Mouse (Mus musculus) heart, embryonic 10.5 days (tissue): ENCODE data around the gene Inafm1. TPM values are rescaled to one million over a fixed set of nuclear protein-coding genes. Genes with fewer than 3 reads are reported as not detected.
A peak's percentile ranks its signal among the peaks of the same experiment; 100 is the strongest.
"Not testable (repeated sequence)": the region's sequence is repeated elsewhere in the genome, so short reads cannot be mapped to it uniquely, and the experiment has no call there.

ENCODE experiments used
- DNase-seq: peaks from one replicate; pipeline ENCODE4 v3.0.0-alpha.2; 2017; ENCODE audit warnings: low spot score
- H3K27ac ChIP-seq: fragments of 300-500 bp; sonication (generic); 2 replicates; pipeline ENCODE4 v1.5.1; 2016; ENCODE audit warnings: mild to moderate bottlenecking
- H3K27me3 ChIP-seq: fragments of 300-500 bp; sonication (generic); 2 replicates; pipeline ENCODE4 v1.6.1; 2016; ENCODE audit warnings: mild to moderate bottlenecking; ENCODE audit not compliant: poor library complexity, insufficient read depth, severe bottlenecking
- H3K36me3 ChIP-seq: fragments of 300-500 bp; sonication (generic); 2 replicates; pipeline ENCODE4 v1.6.1; 2016; ENCODE audit warnings: mild to moderate bottlenecking, moderate library complexity
- H3K4me1 ChIP-seq: fragments of 300-500 bp; sonication (generic); 2 replicates; pipeline ENCODE4 v1.6.1; 2016; ENCODE audit warnings: mild to moderate bottlenecking
- H3K4me3 ChIP-seq: fragments of 300-500 bp; sonication (generic); 2 replicates; pipeline ENCODE4 v1.5.1; 2016; ENCODE audit warnings: mild to moderate bottlenecking, moderate library complexity
- H3K9me3 ChIP-seq: fragments of 300-500 bp; sonication (generic); 2 replicates; pipeline ENCODE4 v1.6.1; 2016; ENCODE audit warnings: mild to moderate bottlenecking, moderate library complexity
- WGBS: fragments of 180-500 bp; shearing (Covaris S2); methylation state at CpG from one replicate; pipeline ENCODE4 v1.1.7; 2016; 5-methylcytosine and 5-hydroxymethylcytosine counted together
- polyA plus RNA-seq: library from polyadenylated mRNA; unstranded; fragments of >200 nt; fragmentation: Nextera tagmentation; extraction: Ambion mirVana; gene quantifications from 2 replicates; pipeline ENCODE4 v1.2.1, GENCODE M21; 2016

The Inafm1 gene
- polyA plus RNA-seq, 1 experiment from 2014 or later: 10.0 TPM

DNA sequence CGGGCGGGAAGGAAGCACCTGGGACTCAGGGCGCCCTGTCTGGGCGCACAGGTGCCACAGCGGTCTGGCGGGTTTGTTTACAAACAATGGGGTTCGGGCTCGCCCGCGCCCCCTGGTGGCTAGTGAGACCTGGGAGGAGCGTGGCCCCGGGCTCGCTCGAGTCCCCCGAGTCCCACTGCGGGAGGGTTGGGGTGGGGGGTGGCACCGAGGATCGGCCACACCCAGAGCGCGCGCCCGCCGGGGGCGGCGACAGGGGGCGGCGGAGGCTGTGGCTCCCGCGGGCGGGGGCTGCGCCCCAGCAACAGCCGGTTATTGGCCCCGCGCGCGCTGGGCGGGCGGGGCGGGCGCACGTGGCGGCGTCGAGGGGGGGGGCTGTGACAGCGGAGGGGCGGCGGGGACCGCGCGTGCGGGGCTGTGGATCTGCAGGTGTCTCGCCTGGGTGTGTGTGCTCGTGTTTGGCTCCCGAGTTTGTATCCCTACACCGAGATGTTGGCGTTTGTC, 36.7 kb upstream of the Inafm1 start:
- Histone ChIP-seq H3K4me1 (peaks cover 68% of the 10 kb centered on the region), H3K36me3 (no peaks in the 10 kb centered on the region), H3K27me3 (no peaks in the 10 kb centered on the region), H3K27ac (peak overlapping the region; percentile 98), H3K9me3 (no peaks in the 10 kb centered on the region), H3K4me3 (peak overlapping the region; percentile 94)
- WGBS: under 1% methylated on average over 53 of the region's 56 CpGs
- peak; percentile 91 for DNase-seq

DNA sequence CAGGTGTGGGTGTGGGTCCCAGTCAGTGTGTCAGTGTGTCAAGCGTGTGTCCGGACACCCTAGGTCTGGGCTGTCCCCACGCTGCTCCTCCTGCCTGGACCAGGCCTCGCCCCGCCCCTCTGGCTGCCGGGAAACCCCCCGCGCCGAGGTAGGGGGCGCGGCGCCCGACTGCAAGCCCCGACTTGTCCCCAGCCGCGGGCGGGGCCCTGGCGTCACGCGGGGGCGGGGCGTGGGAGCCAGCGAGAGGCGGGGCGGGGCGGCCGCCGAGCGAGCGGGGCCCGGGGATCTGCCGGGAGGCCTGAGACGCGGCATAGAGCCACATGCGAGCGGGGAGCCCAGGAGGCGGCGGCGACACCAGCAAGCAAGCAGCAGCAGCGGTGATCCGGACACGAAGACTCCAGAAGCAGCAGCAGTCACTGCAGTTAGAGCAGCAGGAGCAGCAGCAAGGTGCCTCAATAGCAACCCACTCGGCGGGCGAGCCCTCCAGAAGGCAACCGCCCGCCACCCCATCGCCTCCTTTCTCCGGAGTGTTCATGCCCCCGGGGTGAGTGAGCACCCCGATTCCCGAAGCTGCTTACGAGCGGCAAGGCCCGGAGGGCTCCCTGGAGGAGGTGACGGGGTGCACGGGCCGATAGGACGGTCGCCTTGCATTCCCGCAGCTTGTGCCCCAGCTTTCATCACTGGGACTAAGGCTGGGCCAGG, 36.1 kb upstream of the Inafm1 start:
- under 1% methylated on average over 57 of the region's 61 CpGs for WGBS
- H3K27ac ChIP-seq: peak overlapping the region; percentile 98
- no peaks in the 10 kb centered on the region for H3K27me3 ChIP-seq
- H3K36me3 ChIP-seq: no peaks in the 10 kb centered on the region
- DNase-seq: peak; percentile 90
- H3K9me3 ChIP-seq: no peaks in the 10 kb centered on the region
- H3K4me3 ChIP-seq: peak overlapping the region; percentile 94
- H3K4me1 ChIP-seq: peaks cover 62% of the 10 kb centered on the region

DNA sequence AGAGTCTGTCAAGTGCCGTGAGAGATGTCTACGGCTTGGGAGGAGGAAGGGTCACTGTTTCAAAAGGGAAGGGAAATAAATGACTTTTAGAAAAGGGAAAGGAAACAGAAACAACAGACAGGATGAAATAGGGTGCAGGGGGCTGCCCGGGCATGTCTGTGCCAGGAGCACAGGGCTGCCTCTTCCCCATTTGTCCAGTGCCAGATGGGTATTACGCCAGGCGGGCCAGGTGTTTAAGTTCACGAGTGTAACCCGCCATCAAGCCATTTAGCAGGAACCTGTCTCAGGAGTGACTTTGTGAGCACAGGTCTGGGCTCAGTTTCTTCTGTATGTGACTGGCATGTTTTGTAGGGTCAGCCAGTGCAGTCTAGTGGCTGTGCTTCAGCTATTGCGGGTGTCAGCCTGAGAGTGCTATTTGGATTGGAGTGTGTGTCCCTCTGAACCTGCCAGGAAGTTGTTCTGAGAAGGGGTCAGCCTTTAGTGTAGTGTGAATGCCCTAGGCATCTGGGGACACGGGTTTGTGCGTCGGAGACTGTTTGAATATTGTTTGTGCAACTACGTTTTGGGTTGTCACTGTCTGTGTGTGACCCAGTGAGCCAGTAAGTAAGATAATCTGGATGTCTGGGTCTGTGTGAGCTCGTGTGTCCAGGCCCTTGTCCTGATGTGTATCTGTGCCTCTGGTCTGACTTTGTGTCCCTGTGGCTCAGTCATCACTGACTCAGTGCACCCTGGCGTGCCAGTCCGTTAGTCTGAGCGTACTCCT, 35.3 kb upstream of the Inafm1 start:
- WGBS: 46% methylated on average over 16 of the region's 16 CpGs
- Histone ChIP-seq H3K27ac (peak overlapping the region; percentile 98), H3K4me1 (peaks cover 55% of the 10 kb centered on the region)

DNA sequence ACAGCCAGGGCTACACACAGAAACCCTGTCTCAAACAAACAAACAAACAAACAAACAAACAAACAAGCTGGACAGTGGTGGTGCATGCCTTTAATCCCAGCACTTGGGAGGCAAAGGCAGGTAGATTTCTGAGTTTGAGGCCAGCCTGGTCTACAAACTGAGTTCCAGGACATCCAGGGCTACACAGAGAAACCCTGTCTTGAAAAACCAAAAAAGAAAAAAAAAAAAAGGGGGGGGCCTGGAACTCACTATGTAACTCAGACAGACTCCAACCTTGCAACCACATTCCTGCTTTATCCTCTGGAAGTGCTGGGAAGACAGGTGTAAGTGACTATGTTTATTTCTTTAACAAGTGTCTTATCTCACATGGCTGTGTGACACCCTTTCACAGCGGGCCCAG, 34.7 kb upstream of the Inafm1 start, which contains the start of gene Bbc3:
Bbc3 (plus strand) TSS at position 301 of the 400 bp plus-strand sequence.
- peak within 1 kb of the TSS; percentile 94 for H3K4me3 ChIP-seq
- DNase-seq, H3K9me3 ChIP-seq, H3K27me3 ChIP-seq, H3K36me3 ChIP-seq: not testable (repeated sequence)
- H3K4me1 ChIP-seq: peaks cover 48% of the 10 kb centered on the region
- 35% methylated on average over 1 of the region's 1 CpGs for WGBS
- H3K27ac ChIP-seq: peak within 1 kb of the TSS; percentile 98

More for the DNA sequence above, 35.3 kb upstream of the Inafm1 start:
- Histone ChIP-seq H3K9me3 (no peaks in the 10 kb centered on the region), H3K27me3 (no peaks in the 10 kb centered on the region), H3K4me3 (peak overlapping the region; percentile 94), H3K36me3 (no peaks in the 10 kb centered on the region)
- DNase-seq: peak; percentile 75

DNA sequence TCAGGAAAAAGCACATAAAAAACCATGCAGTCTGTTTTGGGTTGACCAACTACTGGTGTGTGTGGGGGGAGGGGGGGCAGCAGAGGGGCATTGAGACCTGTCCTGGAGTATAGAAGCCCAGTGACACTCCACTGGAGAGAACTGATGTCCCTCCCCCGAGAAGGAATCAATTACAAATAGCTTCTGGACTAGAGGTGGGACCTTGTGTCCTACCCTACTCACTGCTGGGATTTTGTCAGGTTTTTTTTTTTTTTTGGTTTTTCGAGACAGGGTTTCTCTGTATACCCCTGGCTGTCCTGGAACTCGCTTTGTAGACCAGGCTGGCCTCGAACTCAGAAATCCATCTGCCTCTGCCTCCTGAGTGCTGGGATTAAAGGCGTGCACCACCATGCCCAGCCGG, 33.7 kb upstream of the Inafm1 start:
- not testable (repeated sequence) for H3K27ac ChIP-seq, H3K9me3 ChIP-seq, H3K36me3 ChIP-seq, H3K4me3 ChIP-seq, DNase-seq, H3K27me3 ChIP-seq
- WGBS: 72% methylated on average over 6 of the region's 6 CpGs
- peaks cover 39% of the 10 kb centered on the region for H3K4me1 ChIP-seq

DNA sequence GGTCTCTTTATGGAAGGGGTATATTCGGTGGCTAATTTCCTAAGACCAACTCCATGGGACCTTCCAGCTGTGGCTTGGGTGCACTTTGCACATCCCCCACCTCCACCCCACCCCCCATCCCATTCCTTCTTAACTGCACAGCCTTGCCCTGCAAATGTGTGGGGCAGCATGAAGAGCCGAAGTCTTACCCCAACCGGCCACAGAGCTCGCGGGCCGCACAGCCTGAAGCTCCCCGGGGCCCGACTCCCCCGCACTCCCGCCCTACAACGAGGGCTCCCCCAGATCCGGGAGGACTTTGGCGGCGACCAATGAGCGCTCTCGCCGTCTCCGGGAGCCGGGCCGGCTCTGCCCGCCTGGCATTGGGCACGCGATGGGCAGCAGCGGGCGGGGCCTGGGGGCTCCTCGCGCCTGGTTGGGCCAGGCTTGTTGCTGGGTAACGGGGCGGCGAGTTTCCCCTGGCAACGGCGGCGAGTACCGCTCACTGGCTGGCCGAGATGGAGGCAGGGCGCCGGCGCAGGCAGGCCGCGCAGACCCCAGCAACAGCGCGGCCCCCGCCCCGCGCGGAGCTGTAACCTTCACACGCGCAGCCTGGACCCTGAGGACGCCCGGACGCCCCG, 26.1 kb upstream of the Inafm1 start:
- H3K4me3 ChIP-seq: peak overlapping the region; percentile 62
- WGBS: under 1% methylated on average over 52 of the region's 52 CpGs
- peak overlapping the region; percentile 79 for H3K27ac ChIP-seq
- H3K4me1 ChIP-seq: peaks cover 37% of the 10 kb centered on the region
- DNase-seq: peak; percentile 93
- no peaks in the 10 kb centered on the region for H3K27me3 ChIP-seq
- no peaks in the 10 kb centered on the region for H3K36me3 ChIP-seq
- H3K9me3 ChIP-seq: no peaks in the 10 kb centered on the region

DNA sequence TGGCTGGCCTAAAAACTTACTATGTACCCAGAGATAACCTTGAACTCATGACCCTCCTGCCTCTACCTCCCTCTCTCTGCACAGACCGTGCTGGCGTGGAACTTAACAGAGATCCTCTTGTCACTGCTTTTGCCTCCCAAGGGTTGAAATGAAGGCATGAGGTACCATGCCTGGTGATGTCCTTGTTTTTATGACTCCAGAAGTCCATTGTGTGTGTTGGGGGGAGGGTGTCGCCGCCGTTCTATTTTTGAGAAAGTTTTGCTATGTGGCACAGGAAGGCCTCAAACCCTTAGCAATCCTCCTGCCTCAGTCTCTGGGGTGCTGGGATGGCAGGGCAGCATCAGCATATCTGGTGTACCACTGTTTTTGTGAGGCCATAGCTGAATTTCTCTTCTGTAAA, 25.5 kb upstream of the Inafm1 start:
- Histone ChIP-seq H3K9me3 (no peaks in the 10 kb centered on the region), H3K27me3 (no peaks in the 10 kb centered on the region), H3K27ac (no peak overlapping the region; the same call in 1 of the 2 replicates), H3K36me3 (no peaks in the 10 kb centered on the region), H3K4me3 (0 out of 2 replicates have a peak overlapping the region, but pooled peaks have one; percentile 62), H3K4me1 (peaks cover 37% of the 10 kb centered on the region)
- DNase-seq: no peak
- 73% methylated on average over 5 of the region's 5 CpGs for WGBS

DNA sequence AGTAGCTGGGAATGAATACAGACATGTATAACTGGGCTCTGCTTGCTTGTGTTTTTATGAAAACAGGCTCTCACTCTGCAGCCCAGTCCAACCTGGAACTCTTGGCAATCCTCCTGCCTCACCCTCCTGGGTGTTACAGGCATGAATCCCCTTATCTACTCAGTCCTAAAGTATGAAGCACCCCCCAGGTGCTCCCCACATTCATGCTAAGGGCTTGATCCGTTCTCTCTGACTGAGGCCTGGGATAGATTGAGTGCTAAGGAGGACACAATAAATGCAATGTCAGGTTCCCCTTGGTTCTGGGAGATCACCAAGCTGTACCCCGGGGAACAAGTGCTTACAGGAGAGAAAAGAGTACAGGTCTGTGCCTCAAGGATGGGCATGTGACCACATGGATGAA, 24.2 kb upstream of the Inafm1 start:
- Histone ChIP-seq H3K9me3 (no peaks in the 10 kb centered on the region), H3K4me3 (no peak overlapping the region), H3K36me3 (no peaks in the 10 kb centered on the region), H3K27ac (no peak overlapping the region), H3K4me1 (peaks cover 37% of the 10 kb centered on the region), H3K27me3 (no peaks in the 10 kb centered on the region)
- 60% methylated on average over 2 of the region's 2 CpGs for WGBS
- no peak for DNase-seq

DNA sequence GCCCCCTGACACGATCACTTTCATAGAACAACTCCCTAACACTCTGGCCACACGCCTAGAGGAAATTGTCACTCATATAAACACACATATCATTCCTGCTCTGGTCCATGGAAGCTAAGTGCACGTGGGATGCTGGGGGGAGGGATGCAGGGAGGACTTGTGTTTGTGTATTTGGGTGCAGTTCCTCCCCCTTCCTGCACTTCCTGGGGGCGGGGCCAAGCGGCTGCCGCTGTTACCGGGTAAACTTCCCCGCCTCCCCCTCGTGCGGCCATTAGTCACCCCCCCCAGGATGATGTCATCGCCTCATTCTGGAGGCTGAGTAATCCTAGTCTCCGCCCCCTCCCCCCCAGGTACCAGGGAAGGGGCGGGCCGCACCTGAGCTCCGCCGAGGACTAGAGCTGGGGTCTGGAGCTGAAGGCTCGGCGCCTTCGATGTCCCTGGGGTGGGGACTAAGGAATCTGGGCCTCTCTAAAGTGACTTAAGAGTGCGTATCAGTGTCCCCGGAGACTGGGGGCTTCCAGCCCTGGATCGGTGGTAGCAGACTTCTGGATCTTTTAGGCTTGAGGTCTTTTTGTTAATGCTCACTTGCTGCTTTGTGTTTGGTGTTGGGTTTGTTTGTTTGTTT, 23.5 kb upstream of the Inafm1 start:
- Histone ChIP-seq H3K4me3 (peak overlapping the region; percentile 59), H3K27me3 (no peaks in the 10 kb centered on the region), H3K36me3 (no peaks in the 10 kb centered on the region), H3K27ac (peak overlapping the region; percentile 88), H3K9me3 (no peaks in the 10 kb centered on the region), H3K4me1 (peaks cover 37% of the 10 kb centered on the region)
- peak; percentile 96 for DNase-seq
- under 1% methylated on average over 22 of the region's 22 CpGs for WGBS

DNA sequence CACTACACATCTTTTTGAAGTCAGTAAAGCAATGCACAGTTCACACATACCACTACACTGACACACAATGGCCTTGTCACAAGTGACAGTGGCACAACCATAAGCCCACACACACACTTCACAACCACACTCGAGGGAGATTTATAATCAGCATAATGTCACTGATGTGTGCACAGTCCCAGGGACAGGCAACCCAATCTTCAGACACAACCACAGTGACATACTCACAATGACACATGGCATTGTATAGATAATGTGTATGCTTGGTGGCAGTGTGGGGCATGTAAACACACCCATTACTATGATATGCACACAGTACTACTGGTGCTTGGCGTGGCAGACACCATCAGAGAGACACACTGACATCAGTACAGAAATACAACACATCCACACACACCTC, 22.7 kb upstream of the Inafm1 start:
- Histone ChIP-seq H3K27me3 (no peaks in the 10 kb centered on the region), H3K4me3 (peak overlapping the region; percentile 64; the same call in 1 of the 2 replicates)
- DNase-seq: no peak

DNA sequence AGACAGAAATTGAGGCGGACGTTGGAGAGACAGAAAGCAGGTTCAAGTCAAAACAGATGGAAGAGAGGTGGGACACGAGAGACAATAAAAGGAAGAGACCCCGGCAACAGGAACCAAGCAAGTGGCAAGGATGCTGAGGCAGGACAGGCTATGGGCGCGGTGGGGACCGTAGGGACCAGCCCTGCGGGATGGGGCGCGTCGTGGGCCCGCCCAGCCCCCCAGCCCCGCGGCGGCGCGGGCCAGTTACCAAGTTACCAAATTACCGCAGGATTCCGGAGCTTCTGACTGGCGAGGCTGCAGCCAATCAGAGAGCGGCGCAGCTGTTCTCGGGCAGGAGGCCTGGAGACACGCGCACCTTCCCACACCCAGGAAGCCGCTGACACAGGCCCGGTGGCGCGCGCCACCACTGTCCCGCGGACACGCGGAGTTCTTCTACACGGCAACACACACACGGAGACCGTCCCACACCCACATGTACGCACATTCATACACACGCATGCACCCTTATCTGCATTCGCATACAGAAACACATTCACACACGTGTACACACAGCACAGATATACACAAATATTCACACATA, 22.0 kb upstream of the Inafm1 start:
- no peaks in the 10 kb centered on the region for H3K36me3 ChIP-seq
- peak overlapping the region; percentile 64 for H3K4me3 ChIP-seq
- peak; percentile 94 for DNase-seq
- no peaks in the 10 kb centered on the region for H3K27me3 ChIP-seq
- H3K4me1 ChIP-seq: peaks cover 37% of the 10 kb centered on the region
- 2% methylated on average over 41 of the region's 41 CpGs for WGBS
- no peaks in the 10 kb centered on the region for H3K9me3 ChIP-seq
- H3K27ac ChIP-seq: peak overlapping the region; percentile 88

More for the DNA sequence above, 22.7 kb upstream of the Inafm1 start:
- Histone ChIP-seq H3K27ac (peak overlapping the region; percentile 88; the same call in 1 of the 2 replicates), H3K9me3 (no peaks in the 10 kb centered on the region), H3K4me1 (peaks cover 37% of the 10 kb centered on the region), H3K36me3 (no peaks in the 10 kb centered on the region)
- 29% methylated on average over 2 of the region's 2 CpGs for WGBS

DNA sequence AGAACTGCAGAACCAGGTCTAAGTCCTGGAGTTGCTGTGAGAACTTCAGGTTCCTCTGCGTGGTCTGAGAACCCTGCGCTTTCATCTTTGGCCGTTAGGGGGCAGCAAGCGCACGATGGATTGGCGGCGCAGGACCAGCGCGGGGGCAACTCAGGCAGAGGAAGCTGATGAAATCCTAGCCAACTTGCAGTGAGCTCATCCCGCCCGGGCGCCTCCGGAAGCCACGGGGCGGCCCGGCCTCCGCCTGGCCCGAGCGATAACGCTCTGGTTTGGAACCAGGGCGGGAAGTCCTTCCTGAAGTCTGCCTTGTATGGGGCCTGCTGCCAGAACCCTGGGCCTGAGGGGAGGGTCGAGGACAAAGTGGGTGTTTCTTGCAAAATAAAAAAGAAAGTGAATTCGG, 21.4 kb upstream of the Inafm1 start:
- 0% methylated on average over 23 of the region's 23 CpGs for WGBS

More for the DNA sequence above, 21.4 kb upstream of the Inafm1 start:
- peak overlapping the region; percentile 88 for H3K27ac ChIP-seq
- peak overlapping the region; percentile 64 for H3K4me3 ChIP-seq
- peak; percentile 97 for DNase-seq
- H3K36me3 ChIP-seq: no peaks in the 10 kb centered on the region
- no peaks in the 10 kb centered on the region for H3K27me3 ChIP-seq
- H3K4me1 ChIP-seq: peaks cover 33% of the 10 kb centered on the region
- H3K9me3 ChIP-seq: no peaks in the 10 kb centered on the region
